Mouse (Mus musculus) naive thymus-derived CD4-positive, alpha-beta T cell, adult 5 months (primary cell): ENCODE data around the gene Psg17. TPM values are rescaled to one million over a fixed set of nuclear protein-coding genes. Genes with fewer than 3 reads are reported as not detected.

Experiments
- polyA plus RNA-seq: library from polyadenylated mRNA; unstranded; fragments of 100-300 nt; shearing (Covaris generic); gene quantifications from one replicate; pipeline ENCODE4 v1.2.1, GENCODE M21; 2017

The Psg17 gene
- polyA plus RNA-seq = not detected

DNA sequence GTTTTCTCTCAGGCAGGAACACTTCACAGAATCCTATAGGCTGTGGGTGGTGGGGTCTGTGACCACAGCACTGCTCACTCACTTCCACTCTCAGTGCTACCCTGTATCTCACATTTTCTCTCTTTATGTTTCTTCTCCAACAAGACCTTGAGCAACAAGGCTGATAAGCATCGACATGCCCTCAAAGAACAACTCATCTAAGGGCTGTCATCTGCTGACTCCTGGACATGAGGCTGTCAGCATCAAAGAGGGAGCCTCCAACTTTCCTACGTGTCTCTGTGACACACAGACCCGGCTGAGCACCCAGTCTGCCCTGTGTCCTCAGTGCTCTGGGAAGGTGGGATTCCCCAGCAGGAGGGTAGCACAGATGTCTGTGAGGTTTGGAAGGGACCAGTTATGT is at the start of gene Psg17:
TSS of gene Psg17 (minus strand) at position 101 of the 400 bp plus-strand sequence.

GRCm38 (mm10) chr7:18871031-18871430 is 49.6 kb upstream of the Psg17 start, which contains the start of gene Pglyrp1:
Pglyrp1 (plus strand) TSS chr7:18871331.

GRCm38 (mm10) chr7:18839865-18840264 is 18.5 kb upstream of the Psg17 start, which contains the start of gene Mill2:
Mill2 (plus strand) TSS chr7:18839966.

GRCm38 (mm10) chr7:18798420-18798819 is 23.0 kb downstream of the Psg17 start, which contains the start of gene Psg19:
Psg19 (minus strand) TSS chr7:18798520.

Other genes starting within 250 kb of the Psg17 start
- gene Psg23, start 205.1 kb downstream of the Psg17 start, polyA plus RNA-seq = not detected
- gene Psg21, start 164.9 kb downstream of the Psg17 start, polyA plus RNA-seq = not detected
- gene Psg20, start 135.4 kb downstream of the Psg17 start, polyA plus RNA-seq = not detected
- gene Psg22, start 103.5 kb downstream of the Psg17 start, polyA plus RNA-seq = not detected
- not detected for gene Psg19, start 23.1 kb downstream of the Psg17 start, polyA plus RNA-seq
- gene Mill2, start 18.4 kb upstream of the Psg17 start, polyA plus RNA-seq = not detected
- gene Pglyrp1, start 49.7 kb upstream of the Psg17 start, polyA plus RNA-seq = 6.5 TPM
- gene Ccdc61, start 88.8 kb upstream of the Psg17 start, polyA plus RNA-seq = 21.1 TPM
- not detected for gene Nova2, start 104.3 kb upstream of the Psg17 start, polyA plus RNA-seq
- gene Nanos2, start 165.8 kb upstream of the Psg17 start, polyA plus RNA-seq = not detected
- gene Mypop, start 169.6 kb upstream of the Psg17 start, polyA plus RNA-seq = 5.7 TPM
- gene Irf2bp1, start 182.4 kb upstream of the Psg17 start, polyA plus RNA-seq = 40.1 TPM
- gene Foxa3, start 201.9 kb upstream of the Psg17 start, polyA plus RNA-seq = not detected
- 23.5 TPM for gene Sympk, start 202.8 kb upstream of the Psg17 start, polyA plus RNA-seq
- gene Rsph6a, start 233.1 kb upstream of the Psg17 start, polyA plus RNA-seq = not detected